Mouse (Mus musculus) neutrophil, adult 5-6 weeks (primary cell): Measurements from ENCODE around the gene Nodal. TPM values are rescaled to one million over a fixed set of nuclear protein-coding genes. Genes with fewer than 3 reads are reported as not detected.

ENCODE experiments used
- ATAC-seq: fragments of 151-379, 151-347 bp; 2 replicates; pipeline ENCODE4 v1.8.0; 2017; ENCODE audit warnings: mild to moderate bottlenecking, moderate TSS enrichment; ENCODE audit not compliant: insufficient number of reproducible peaks, poor library complexity, low FRiP score, severe bottlenecking; ENCODE audit errors: extremely low read depth
- total RNA-seq: library from RNA; stranded (forward); fragments of 200-1000 nt; gene quantifications from 2 replicates; pipeline ENCODE4 v1.2.3, GENCODE M21; 2017

Nodal gene
- total RNA-seq, 1 experiment from 2014 or later = not detected

DNA sequence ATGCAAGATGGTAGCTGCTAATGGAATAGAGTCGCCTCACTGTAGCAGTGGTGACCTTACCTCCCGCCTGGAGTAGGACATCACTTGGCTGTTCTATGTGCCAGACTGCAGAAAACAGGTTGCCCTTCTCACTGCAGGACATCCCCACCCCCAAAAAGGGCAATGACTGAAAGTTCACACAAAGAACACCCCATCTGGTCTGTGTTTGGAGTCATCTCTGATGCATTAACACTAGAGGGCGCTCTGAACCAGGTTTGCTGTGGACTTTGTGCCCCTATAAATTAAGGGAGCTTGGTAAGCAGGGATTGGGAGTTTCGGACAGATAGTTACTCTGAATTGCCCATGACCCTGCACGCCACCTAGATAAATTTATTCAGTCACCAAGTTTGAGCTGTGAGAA lies 49.1 kb downstream of the Nodal start:
- peak; percentile 50; the same call in 1 of the 2 replicates for ATAC-seq

DNA sequence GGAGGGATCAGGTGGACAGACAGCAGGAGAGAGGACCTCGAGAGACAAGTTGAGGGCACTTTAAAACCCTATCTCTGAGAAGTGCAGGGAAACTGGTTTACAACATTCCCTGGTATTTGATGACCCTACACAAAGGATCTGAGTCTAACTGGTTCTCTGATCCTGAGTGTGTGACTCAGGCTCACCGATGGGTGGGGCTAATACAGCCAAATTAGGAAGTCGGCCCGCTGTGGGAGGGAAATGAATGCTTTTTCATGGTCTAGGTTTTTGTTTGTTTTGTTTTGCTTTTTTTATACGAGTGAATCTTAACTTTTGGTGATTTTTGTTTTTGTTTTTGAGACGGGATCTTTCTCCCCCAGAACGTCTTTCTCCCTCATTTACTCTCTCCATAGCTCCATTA lies 51.1 kb downstream of the Nodal start:
- ATAC-seq = no peak

DNA sequence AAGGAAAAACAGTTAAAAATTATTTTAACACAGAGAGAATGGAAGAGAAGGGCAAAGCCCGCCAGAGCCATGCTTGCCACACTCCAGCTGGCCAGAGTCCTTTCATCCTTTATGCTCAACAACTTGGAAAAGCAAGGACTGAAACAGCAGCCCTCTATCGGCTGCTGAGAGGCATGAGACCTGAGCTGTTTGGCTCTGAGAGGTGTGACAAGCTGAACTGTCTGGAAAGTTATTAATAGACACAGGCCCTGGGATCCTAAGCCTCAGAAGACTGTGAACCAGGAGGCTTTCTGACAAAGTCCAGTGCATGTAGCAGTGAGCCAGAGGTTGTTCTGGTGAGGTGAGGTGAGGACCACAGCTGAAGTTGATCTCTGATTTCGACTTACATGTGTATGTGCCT lies 55.9 kb downstream of the Nodal start:
- ATAC-seq = no peak

DNA sequence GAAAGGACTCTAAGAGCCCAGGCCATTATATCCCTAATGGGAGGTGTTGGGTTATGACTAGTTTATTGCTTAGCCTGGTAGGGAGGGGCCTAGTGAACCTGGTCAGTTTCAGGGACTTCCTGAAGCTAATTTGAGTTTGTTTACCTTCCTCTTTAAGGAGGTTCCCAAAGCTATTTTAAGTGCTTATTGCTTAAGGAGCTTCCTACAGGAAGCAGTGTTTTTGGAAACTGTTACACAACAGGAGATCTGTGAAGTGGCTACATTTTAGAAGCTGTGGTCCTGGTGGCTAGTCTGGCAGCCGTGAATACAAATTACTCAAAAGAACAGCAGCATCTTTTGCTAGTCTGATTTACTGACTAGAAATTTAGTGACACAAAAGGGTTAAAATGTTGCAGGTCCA lies 56.6 kb downstream of the Nodal start:
- ATAC-seq = no peak

Other genes with a start within 250 kb of the Nodal start
- gene Tbata, start 246.0 kb upstream of the Nodal start, total RNA-seq = not detected in 2 replicates
- gene Adamts14, start 144.5 kb upstream of the Nodal start, total RNA-seq = 0.61 and 0.93 TPM in 2 replicates
- gene Prf1, start 120.1 kb upstream of the Nodal start, total RNA-seq = 5.1 and 5.5 TPM in 2 replicates
- not detected in 2 replicates for gene Pald1, start 34.4 kb upstream of the Nodal start, total RNA-seq
- gene Eif4ebp2, start 34.7 kb downstream of the Nodal start, total RNA-seq = 22.7 and 24.3 TPM in 2 replicates
- 1.5 and 2.9 TPM in 2 replicates for gene Lrrc20, start 57.8 kb downstream of the Nodal start, total RNA-seq
- gene Npffr1, start 177.5 kb downstream of the Nodal start, total RNA-seq = not detected in 2 replicates
- 10.0 and 11.7 TPM in 2 replicates for gene Ppa1, start 230.6 kb downstream of the Nodal start, total RNA-seq